Mouse (Mus musculus): ENCODE measurements around the gene Srrm4.

DNA sequence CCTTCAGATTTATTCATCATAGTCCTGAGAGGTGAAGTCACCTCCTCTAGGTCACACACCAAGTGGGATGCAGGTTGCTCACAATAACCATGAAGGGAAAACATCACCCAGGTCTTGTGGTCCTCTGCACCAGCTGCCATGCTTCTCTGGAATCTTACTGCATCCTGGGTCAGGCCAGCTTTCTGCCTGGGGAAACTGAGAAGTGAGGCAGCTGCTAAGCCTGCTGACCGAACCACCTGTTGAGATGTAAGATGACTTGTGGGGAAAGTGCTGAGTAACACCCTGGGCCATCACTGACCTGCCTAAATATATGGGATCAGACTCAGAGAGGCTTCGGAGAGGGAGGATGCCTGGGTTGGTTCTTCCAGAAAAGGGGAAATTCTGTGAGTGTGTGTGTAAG lies 164.9 kb downstream of the Srrm4 start:
- TF ChIP-seq ZNF384 (IDR thresholded peaks at IDR 0.05; ENCODE audit: low read depth, low read length) = no peak
- no peak for TF ChIP-seq MAFK (IDR thresholded peaks at IDR 0.05; ENCODE audit: insufficient read depth, low read depth, low read length)
